Mouse (Mus musculus) ovary, postnatal 14 days (tissue): ENCODE results near the gene Dync1i1.

Source experiments
- DNase-seq: peaks from one replicate; pipeline ENCODE4 v3.0.0; 2022; ENCODE audit warnings: low spot score

Gene Dync1i1

GRCm38 (mm10) chr6:5969613-5970012 is 244.2 kb downstream of the Dync1i1 start:
- DNase-seq: no peak

DNA sequence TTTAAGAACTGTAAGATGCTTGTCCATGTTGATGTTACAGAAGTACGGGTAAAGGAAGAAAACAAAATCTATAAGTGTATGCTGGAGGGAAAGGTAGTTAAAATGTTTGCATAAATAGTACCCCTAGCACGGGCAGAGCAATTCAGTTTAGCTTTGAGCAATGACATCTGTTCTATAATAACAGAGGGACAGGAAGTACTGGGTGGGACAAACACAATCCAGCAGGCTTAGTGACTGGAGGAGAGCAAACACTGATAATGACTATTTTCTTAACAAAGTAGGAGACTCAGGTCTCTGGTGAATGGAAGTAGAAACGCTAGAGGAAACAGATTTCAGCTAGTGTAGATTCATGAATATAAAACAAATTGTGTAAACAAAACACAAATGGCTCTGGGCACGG is 250.8 kb downstream of the Dync1i1 start:
- no peak for DNase-seq

- DNase-seq: no peak
Observed at GRCm38 (mm10) chr6:5977238-5977920, 251.9 kb downstream of the Dync1i1 start.

DNA sequence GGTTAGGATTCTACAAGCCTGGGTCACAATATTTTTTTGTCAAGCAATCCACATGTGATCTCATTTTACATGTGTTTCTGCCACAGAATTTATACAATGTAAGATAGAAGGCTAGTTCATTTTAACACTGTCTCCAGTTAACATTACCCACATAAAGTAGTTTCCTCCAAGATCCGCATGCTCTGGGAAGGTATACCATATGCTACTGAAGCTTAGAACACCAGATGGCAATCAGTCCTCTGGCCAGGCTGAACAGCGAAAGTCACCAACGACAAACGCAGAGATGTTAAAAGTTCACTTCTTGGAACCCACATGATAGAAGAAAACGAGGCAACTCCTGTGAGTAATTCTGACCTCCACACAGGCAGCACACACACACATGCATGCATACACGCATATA is 265.8 kb downstream of the Dync1i1 start:
- DNase-seq: no peak

DNA sequence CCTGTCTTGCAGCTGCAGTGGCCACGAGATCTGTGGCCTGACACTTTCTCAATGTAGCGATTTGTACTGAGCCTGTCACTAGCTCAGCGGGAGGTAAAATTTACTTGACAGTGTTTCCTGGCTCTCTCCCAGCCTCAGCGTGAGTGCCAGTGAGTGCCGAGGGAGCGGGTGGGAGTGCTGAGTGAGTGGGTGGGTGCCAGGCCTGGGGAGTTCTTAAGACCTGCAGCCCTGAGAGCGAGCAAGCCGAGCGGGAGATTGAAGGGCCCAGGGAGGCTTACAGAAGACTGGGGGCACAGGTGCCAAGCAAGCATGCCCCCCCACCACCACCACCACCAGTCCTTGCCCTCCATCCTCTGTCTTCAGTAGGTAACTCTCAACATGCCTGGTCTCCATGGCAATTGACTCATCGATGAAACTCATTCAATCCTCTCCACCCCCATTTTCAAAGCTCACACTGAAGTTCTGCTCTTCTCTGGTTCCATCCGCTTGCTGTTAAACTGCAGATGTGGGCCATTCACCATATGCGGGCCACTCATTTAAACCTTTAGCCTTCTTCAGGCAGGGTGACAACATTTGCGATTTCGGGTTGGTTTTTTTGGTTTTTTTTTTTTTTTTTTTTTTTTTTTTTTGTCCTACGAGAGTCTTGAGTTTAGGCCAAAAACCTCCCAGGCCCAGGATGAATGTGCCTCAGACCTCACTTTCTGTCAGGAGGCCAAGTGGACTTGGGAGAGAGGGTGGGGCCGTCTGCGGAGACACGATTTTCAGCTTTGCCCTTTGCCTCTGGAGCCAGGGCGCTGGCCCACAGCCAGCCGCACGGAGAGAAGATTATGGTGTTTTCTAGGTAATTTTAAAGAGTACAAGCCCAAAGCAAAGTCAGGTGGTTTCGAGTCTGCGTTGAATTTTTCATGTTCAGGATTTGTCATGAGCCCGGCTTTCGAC is 266.6 kb downstream of the Dync1i1 start:
- DNase-seq: peak; percentile 38

GRCm38 (mm10) chr6:5993056-5993455 is 267.6 kb downstream of the Dync1i1 start:
- no peak for DNase-seq

DNA sequence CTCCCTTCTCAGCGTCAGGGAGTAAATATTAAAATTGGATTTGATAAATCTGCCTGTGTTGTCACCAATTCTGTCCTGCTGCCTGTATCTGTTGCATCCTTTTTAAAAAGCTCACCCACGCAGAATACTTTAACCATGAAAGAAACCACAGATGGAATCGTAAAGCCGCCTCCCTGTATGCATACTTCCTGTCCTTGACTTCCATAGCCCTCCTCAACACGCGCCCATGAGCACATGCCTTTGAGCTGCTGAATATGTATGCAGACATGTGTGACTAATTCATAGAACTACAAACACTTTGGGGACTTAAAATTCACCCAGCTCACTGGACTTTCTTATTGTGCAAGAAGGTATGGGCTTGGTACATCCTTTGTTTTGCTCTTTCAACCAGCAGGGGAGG is 272.1 kb downstream of the Dync1i1 start:
- no peak for DNase-seq

GRCm38 (mm10) chr6:6002061-6002460 is 276.6 kb downstream of the Dync1i1 start:
- no peak for DNase-seq

- DNase-seq: no peak
Observed at GRCm38 (mm10) chr6:6004756-6005485, 279.5 kb downstream of the Dync1i1 start.

DNA sequence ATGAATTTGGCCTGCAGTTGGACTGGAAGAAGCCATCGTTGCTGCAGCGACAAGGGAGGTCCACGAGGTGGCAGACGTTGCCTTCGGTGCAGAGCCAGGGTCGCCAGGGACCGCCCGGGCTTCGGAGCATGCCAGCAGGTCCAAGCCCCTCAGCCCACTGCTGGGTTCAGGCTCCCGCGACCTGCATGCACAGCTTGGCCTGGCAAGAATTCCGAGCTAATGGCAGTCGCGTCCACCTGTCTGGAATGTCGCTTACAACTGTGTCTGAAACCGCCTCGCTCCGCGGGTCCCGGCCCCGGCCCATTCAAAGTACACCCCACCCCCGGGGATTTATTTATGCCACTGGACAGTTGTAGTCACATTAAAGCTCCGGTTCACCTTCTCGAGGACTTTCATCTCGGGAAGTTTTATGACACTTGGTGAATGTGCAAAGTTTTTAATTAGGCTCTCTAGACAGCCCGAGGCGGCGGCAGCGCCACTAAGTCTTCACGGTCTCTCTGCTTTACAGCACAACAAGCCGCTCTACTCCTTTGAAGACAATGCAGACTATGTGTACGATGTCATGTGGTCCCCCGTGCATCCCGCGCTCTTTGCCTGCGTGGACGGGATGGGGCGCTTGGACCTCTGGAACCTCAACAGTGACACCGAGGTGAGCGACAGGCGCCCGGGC is 280.5 kb downstream of the Dync1i1 start:
- peak; percentile 75 for DNase-seq

GRCm38 (mm10) chr6:6011364-6011763 is 285.9 kb downstream of the Dync1i1 start:
- no peak for DNase-seq

DNA sequence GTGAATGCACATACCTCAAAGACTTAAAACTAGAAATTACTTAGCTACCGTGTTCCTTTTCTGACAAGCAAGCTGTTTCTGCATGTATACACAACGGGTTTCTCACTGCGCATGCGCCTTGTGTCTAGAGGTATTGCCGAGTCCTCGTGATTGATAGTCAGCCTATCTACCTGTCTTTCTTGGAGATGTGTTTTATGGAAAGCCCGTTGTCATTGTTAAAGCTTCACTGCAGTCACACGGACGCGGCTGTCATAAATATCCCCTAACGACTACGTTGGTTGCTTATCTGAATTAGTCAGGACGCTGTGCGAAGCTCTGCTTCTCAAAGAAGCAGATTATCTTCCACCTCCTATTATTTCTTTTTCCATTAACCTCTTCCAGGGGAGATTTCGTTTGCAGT is 290.2 kb downstream of the Dync1i1 start:
- DNase-seq: no peak

DNA sequence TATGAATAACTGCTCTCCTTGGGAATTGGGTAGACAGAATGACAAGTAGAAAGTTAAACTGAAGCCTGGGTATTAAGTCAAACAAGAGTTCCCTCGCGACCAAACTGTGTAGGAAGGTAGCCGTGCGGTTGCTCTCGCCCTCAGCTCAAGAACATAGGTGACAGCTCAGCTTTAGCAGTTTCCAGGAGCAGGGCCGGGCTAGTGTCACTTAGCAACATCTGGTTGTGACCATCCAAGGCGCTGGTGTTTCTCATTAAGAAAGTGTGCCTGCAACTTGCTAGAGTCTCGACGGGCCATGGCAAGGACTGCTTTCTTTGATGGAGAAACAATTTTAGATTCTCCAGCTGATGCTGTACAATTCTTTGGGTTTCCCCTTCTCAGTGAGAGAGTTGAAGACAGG is 291.5 kb downstream of the Dync1i1 start:
- DNase-seq: no peak

DNA sequence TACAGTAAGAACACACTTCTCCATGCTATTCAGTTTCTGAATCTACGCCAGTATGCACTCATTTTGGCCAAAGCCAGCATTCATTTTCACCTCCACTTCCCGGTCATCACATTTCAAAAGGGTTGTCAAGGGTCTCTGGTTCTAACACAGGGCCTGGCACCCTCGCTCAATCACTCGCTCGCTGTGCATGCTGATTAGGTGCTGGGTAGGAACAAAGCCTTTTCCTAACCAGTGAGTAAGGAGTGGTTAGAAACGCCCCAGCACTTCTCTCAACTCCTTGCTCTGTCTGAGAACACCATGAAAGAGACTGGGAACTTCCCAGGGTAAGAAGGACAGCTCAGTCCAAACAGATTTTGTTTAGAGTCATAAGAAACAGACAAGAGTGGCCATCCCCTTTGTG is 298.5 kb downstream of the Dync1i1 start:
- DNase-seq: no peak

DNA sequence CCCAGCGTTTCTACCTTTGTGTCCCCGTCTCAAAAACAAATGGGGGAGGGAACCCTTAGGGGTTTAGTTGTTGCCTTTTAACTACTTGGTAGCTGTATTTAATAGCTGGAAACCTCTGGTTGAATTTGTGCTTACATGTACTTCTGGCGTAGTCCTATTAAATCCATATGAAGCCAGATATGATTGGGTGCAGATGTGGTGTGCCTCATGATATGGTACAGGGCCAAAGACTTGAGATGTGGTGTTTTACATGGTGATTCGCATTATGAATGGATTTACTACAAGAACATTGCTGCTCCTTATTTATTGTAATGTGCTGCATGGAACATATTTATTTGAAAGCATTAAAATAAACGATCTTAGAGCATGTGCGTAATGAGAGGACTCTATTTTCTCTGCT is 302.2 kb downstream of the Dync1i1 start:
- no peak for DNase-seq

DNA sequence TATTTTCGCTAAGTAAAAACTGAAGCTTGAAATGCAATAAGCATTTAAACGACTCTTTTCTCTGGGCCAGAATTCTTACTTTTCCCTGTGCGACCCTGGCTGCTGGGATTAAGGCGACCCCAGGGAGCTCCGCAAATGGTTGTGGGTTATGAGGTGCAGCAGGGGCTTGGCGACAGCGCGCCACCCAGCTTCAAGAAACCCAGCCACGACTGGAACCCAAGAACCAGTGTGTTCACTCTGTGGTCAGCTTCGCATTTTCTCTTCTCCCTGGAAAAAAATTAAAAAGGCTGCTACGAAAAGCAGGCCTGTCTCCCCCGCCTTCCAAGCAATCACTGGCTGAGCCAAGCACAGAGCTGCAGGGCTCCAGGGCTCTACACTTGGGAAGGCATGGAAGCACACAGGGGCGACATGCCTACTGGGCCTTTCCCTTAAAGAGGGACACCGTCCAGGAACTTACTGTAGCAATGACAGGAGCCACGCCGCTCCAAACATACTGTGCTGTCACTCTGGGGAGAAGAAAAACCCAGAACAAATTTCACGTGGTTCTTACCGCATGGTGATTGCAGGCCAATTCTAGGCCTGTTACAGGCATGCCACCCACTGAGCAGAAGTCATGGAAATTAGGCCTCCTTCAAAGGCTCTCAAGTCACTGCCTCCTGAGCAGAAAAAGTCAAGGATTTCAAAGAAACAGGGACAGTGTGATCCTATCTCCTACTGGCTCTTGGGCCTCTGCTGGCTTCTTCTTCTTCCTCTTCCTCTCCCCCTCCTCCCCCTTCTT is 313.5 kb downstream of the Dync1i1 start:
- no peak for DNase-seq

GRCm38 (mm10) chr6:6046729-6047424 is 321.4 kb downstream of the Dync1i1 start:
- no peak for DNase-seq

- no peak for DNase-seq
Observed at GRCm38 (mm10) chr6:6052696-6053095, 327.3 kb downstream of the Dync1i1 start.

DNA sequence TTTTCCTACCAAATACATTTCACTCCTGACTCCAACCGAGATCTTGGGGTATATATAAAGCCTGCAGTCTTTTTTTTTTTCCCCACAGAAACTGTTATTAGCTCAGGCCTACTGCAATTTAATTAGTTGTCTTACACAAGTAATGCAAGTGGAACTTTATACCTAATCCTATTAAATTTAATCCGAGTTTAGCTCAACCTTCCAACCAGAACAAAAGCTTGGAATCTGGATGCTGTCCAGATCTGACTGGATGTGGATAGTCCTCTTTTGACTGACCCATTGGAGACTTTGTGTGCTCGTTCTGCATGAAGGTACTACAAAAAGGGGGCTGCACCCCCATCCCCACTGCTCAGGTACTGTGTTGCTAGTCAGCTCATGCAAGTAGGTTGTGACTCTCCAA is 328.5 kb downstream of the Dync1i1 start:
- DNase-seq: no peak

GRCm38 (mm10) chr6:6058548-6058947 is 333.1 kb downstream of the Dync1i1 start:
- DNase-seq: no peak

DNA sequence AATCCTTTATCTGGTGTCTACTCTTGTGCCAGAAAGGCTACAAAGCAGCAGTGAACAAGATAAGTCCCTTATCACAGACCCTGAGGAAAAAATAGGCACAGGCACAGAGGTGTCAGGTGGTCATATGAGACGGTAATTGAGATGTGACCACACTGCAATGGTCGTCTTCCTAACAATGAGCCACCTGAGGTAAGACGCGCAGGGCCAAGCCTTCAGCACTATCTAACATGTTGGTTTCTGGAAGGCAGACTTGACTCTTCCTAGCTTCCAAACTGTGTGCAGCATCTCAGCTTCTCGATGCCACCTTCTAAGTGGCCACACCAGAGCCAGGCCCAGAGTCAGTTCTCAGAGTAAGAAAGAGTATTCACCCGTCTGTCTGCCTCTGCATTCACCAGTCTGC is 341.8 kb downstream of the Dync1i1 start:
- DNase-seq: no peak
